Mouse (Mus musculus) E14TG2a.4 (cell line): Measurements from ENCODE around the gene Zbtb44.

ENCODE experiments used
- CTCF ChIP-seq: conservative IDR thresholded peaks from 2 replicates; pipeline ENCODE4 v1.5.1; 2014; ENCODE audit warnings: low read length
- NANOG ChIP-seq: IDR thresholded peaks from 2 replicates; pipeline ENCODE4 v1.6.1; 2014; ENCODE audit warnings: borderline replicate concordance, low read length, mixed read lengths
- POU5F1 ChIP-seq: IDR thresholded peaks from 2 replicates; pipeline ENCODE4 v1.6.1; 2014; ENCODE audit warnings: low read length, borderline replicate concordance

GRCm38 (mm10) chr9:31000641-31001040 is 29.8 kb upstream of the Zbtb44 start:
- TF ChIP-seq CTCF, result no peak
- TF ChIP-seq POU5F1, result no peak
- TF ChIP-seq NANOG, result no peak
